Mouse (Mus musculus) cerebellum, postnatal 36 days (tissue): ENCODE measurements at regions not wholly inside any gene's neighbourhood (a gene's known extent, or its start where the extent isn't known, plus 50 kb on each side); places are given as distances from the start of the nearest gene placed in this dataset.

Experiments
- DNase-seq, 2 experiments: peaks; one replicate each; pipeline ENCODE4 v3.0.0; 2021 to 2022; ENCODE audit warnings: mixed read lengths in 2 of 2

DNA sequence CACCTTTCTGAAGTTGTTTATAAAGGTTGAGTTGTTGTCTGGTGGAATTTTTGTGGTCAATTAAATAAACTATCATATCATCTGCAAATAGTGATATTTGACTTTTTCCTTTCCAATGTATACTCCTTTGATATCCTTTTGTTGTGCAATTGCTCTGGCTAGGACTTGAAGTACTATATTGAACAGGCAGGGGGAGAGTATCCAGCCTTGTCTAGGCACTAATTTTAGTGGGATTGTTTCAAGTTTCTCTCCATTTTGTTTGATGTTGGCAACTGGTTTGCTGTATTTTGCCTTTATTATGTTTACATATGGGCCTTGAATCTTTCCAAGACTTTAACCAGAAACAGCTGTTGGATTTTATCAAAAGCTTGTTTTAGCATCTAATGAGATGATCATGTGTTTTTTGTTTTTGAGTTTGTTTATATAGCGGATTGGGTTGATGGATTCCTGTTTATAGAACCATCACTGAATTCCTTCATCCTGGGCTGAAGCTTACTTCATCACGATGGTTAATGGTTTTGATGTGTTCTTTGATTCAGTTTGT lies 383.3 kb downstream of the Amd2 start:
- DNase-seq = no peak

DNA sequence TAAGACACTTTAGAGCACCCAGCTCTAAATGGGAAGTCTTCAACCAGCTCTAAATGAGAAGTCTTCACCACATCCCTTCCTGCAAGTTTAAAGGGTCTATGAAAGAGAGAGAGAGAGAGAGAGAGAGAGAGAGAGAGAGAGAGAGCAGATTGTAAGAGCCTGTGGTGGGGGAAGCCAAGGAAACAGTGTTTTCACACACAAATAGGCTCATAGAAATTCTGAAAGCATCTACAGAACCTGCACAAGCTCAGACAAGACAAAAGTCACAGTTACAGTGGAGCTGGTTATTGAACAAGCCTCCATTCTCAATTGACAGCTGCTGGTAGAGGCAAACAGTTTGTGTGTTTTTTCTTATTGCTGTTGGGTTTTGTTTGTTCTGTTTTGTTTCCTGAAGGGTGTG lies 412.9 kb downstream of the Amd2 start:
- no peak for DNase-seq

- no peak for DNase-seq
Measured at GRCm38 (mm10) chr10:35265066-35265465, 446.6 kb downstream of the Amd2 start.

- no peak for DNase-seq
Measured at GRCm38 (mm10) chr10:35236431-35236830, 475.3 kb downstream of the Amd2 start.

DNA sequence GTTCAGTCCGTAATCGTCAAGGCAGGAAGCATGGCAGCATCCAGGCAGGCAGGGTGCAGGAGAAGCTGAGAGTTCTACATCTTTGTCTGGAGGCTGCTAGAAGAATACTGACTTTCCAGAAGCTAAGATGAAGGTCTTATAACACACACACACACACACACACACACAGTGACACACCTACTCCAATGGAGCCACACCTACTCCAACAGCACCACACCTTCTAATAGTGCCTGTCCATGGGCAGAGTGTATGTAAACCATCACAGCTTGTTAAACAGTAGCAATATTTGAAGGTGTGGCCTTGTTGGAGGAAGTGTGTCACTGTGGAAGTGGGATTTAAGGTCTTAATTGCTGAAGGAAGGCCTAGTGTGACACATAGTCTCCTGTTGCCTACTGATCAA lies 476.4 kb downstream of the Amd2 start:
- peak in 1 of 2 experiments; percentile 14 for DNase-seq

DNA sequence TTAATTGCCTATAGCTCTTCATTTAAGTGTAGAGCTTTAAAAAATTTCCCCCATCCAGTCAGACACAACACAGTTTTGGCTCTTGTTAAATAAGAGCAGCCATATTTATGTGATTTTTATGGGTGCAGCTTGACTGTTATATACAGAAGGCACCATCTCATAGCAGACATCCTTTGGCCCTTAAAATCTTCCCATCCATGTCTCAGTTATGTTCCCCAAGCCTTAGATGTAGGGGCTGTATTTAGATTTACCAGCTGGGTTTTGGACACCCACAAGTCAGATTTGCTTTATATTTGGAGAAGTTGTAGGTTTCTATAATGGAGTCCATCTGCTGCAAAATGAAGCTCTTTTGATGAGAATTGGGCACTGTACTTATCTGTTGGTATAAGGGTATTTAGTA lies 482.2 kb downstream of the Amd2 start:
- no peak for DNase-seq
